Mouse (Mus musculus) hindbrain, embryonic 13.5 days (tissue): Measurements from ENCODE around the gene Gm49369. TPM values are rescaled to one million over a fixed set of nuclear protein-coding genes. Genes with fewer than 3 reads are reported as not detected.
"Not testable (repeated sequence)": the region's sequence is repeated elsewhere in the genome, so short reads cannot be mapped to it uniquely, and the experiment has no call there.

Source experiments
- ATAC-seq: fragments of 200-750 bp; cut with Nextera tagmentation; 2 replicates; pipeline ENCODE4 v1.8.0; 2017; ENCODE audit warnings: moderate TSS enrichment; ENCODE audit not compliant: low FRiP score
- H3K27ac ChIP-seq: fragments of 300-500 bp; sonication (generic); 2 replicates; pipeline ENCODE4 v1.5.1; 2015; ENCODE audit warnings: inconsistent platforms, mild to moderate bottlenecking, moderate library complexity
- H3K27me3 ChIP-seq: fragments of 300-500 bp; sonication (generic); 2 replicates; pipeline ENCODE4 v1.6.1; 2015; ENCODE audit warnings: mild to moderate bottlenecking, inconsistent platforms
- H3K36me3 ChIP-seq: fragments of 300-500 bp; sonication (generic); 2 replicates; pipeline ENCODE4 v1.6.1; 2015; ENCODE audit warnings: mild to moderate bottlenecking, inconsistent platforms
- H3K4me1 ChIP-seq: fragments of 300-500 bp; sonication (generic); replicated peaks from 2 replicates; pipeline ENCODE4 v1.6.1; 2015; ENCODE audit warnings: inconsistent platforms
- H3K4me2 ChIP-seq: fragments of 300-500 bp; sonication (generic); 2 replicates; pipeline ENCODE4 v1.6.1; 2015; ENCODE audit warnings: inconsistent platforms, mild to moderate bottlenecking, moderate library complexity
- H3K4me3 ChIP-seq: fragments of 300-500 bp; sonication (generic); 2 replicates; pipeline ENCODE4 v1.5.1; 2015; ENCODE audit warnings: mild to moderate bottlenecking, inconsistent platforms
- H3K9ac ChIP-seq: fragments of 300-500 bp; sonication (generic); 2 replicates; pipeline ENCODE4 v1.6.1; 2015; ENCODE audit warnings: mild to moderate bottlenecking, inconsistent platforms
- H3K9me3 ChIP-seq: fragments of 300-500 bp; sonication (generic); 2 replicates; pipeline ENCODE4 v1.6.1; 2016; ENCODE audit warnings: inconsistent platforms
- WGBS: fragments of 180-500 bp; shearing (Covaris S2); methylation state at CpG from one replicate; pipeline ENCODE4 v1.1.7; 2015; 5-methylcytosine and 5-hydroxymethylcytosine counted together
- polyA plus RNA-seq: library from polyadenylated mRNA; unstranded; fragments of >200 nt; fragmentation: Nextera tagmentation; extraction: Ambion mirVana; gene quantifications from 2 replicates; pipeline ENCODE4 v1.2.1, GENCODE M21; 2015

Gm49369 gene
- polyA plus RNA-seq, 1 experiment from 2014 or later, result 0.36 TPM

- no peak overlapping the region for H3K27ac ChIP-seq
- no peak overlapping the region for H3K9ac ChIP-seq
- no peak overlapping the region for H3K4me2 ChIP-seq
- H3K27me3 ChIP-seq, result no peaks in the 10 kb centered on the region
- no peaks in the 10 kb centered on the region for H3K36me3 ChIP-seq
- H3K4me1 ChIP-seq, result peaks cover under 1% of the 10 kb centered on the region; the same call in 1 of the 2 replicates
- WGBS, result 81% methylated on average over 8 of the region's 8 CpGs
- no peak overlapping the region for H3K4me3 ChIP-seq
- H3K9me3 ChIP-seq, result no peaks in the 10 kb centered on the region
- no peak for ATAC-seq
These were observed 47.3 kb downstream of the Gm49369 start for GRCm38 (mm10) chr7:142335151-142335550.

GRCm38 (mm10) chr7:142334246-142334645, 48.2 kb downstream of the Gm49369 start:
- Histone ChIP-seq H3K9ac (no peak overlapping the region), H3K36me3 (no peaks in the 10 kb centered on the region), H3K27me3 (no peaks in the 10 kb centered on the region), H3K4me2 (no peak overlapping the region), H3K4me1 (peaks cover 3% of the 10 kb centered on the region; the same call in 1 of the 2 replicates), H3K9me3 (no peaks in the 10 kb centered on the region), H3K4me3 (no peak overlapping the region), H3K27ac (no peak overlapping the region)
- WGBS, result 2% methylated on average over 3 of the region's 3 CpGs
- ATAC-seq, result peak; percentile 73

- not testable (repeated sequence) for ATAC-seq, H3K36me3 ChIP-seq, H3K4me1 ChIP-seq, H3K27ac ChIP-seq, H3K27me3 ChIP-seq, H3K9me3 ChIP-seq, H3K4me2 ChIP-seq, H3K4me3 ChIP-seq, H3K9ac ChIP-seq
- WGBS, result 82% methylated on average over 6 of the region's 9 CpGs
These were observed 49.7 kb downstream of the Gm49369 start for GRCm38 (mm10) chr7:142332741-142333140.

GRCm38 (mm10) chr7:142331281-142331680, 51.2 kb downstream of the Gm49369 start:
- Histone ChIP-seq H3K4me2 (no peak overlapping the region), H3K27me3 (no peaks in the 10 kb centered on the region), H3K27ac (no peak overlapping the region), H3K9me3 (no peaks in the 10 kb centered on the region), H3K9ac (no peak overlapping the region), H3K4me3 (no peak overlapping the region), H3K4me1 (peaks cover 3% of the 10 kb centered on the region; the same call in 1 of the 2 replicates), H3K36me3 (no peaks in the 10 kb centered on the region)
- no peak for ATAC-seq
- 93% methylated on average over 4 of the region's 4 CpGs for WGBS

GRCm38 (mm10) chr7:142330271-142330724, 52.2 kb downstream of the Gm49369 start:
- 65% methylated on average over 9 of the region's 9 CpGs for WGBS
- ATAC-seq, result no peak
- H3K9me3 ChIP-seq, result no peaks in the 10 kb centered on the region

GRCm38 (mm10) chr7:142328507-142328906, 54.0 kb downstream of the Gm49369 start:
- no peak for ATAC-seq

More at GRCm38 (mm10) chr7:142330271-142330724, 52.2 kb downstream of the Gm49369 start:
- peaks cover 3% of the 10 kb centered on the region; the same call in 1 of the 2 replicates for H3K4me1 ChIP-seq
- no peak overlapping the region for H3K4me3 ChIP-seq
- H3K27me3 ChIP-seq, result no peaks in the 10 kb centered on the region
- H3K4me2 ChIP-seq, result no peak overlapping the region
- H3K9ac ChIP-seq, result no peak overlapping the region
- no peak overlapping the region for H3K27ac ChIP-seq
- H3K36me3 ChIP-seq, result no peaks in the 10 kb centered on the region

GRCm38 (mm10) chr7:142326714-142327445, 55.6 kb downstream of the Gm49369 start:
- no peak overlapping the region for H3K4me2 ChIP-seq
- H3K9me3 ChIP-seq, result no peaks in the 10 kb centered on the region
- H3K27me3 ChIP-seq, result no peaks in the 10 kb centered on the region
- ATAC-seq, result no peak
- peaks cover 3% of the 10 kb centered on the region; the same call in 1 of the 2 replicates for H3K4me1 ChIP-seq
- H3K27ac ChIP-seq, result no peak overlapping the region
- H3K36me3 ChIP-seq, result no peaks in the 10 kb centered on the region
- WGBS, result 66% methylated on average over 9 of the region's 9 CpGs
- H3K9ac ChIP-seq, result no peak overlapping the region
- H3K4me3 ChIP-seq, result no peak overlapping the region

More at GRCm38 (mm10) chr7:142328507-142328906, 54.0 kb downstream of the Gm49369 start:
- H3K4me2 ChIP-seq, result no peak overlapping the region
- no peaks in the 10 kb centered on the region for H3K9me3 ChIP-seq
- no peak overlapping the region for H3K27ac ChIP-seq
- H3K36me3 ChIP-seq, result no peaks in the 10 kb centered on the region
- 69% methylated on average over 3 of the region's 3 CpGs for WGBS
- peaks cover 3% of the 10 kb centered on the region; the same call in 1 of the 2 replicates for H3K4me1 ChIP-seq
- H3K9ac ChIP-seq, result no peak overlapping the region
- no peaks in the 10 kb centered on the region for H3K27me3 ChIP-seq
- H3K4me3 ChIP-seq, result no peak overlapping the region

GRCm38 (mm10) chr7:142323396-142324117, 58.9 kb downstream of the Gm49369 start:
- Histone ChIP-seq H3K4me1 (peaks cover 26% of the 10 kb centered on the region), H3K27me3 (0 out of 2 replicates have a peak, but pooled peaks cover 3% of the 10 kb centered on the region), H3K9me3 (no peaks in the 10 kb centered on the region), H3K27ac (no peak overlapping the region), H3K9ac (no peak overlapping the region), H3K36me3 (no peaks in the 10 kb centered on the region), H3K4me2 (no peak overlapping the region), H3K4me3 (no peak overlapping the region)
- ATAC-seq, result no peak
- 88% methylated on average over 12 of the region's 12 CpGs for WGBS

- Histone ChIP-seq H3K27ac (no peak overlapping the region), H3K9ac (no peak overlapping the region)
- WGBS, result 96% methylated on average over 6 of the region's 6 CpGs
These were observed 59.8 kb downstream of the Gm49369 start for GRCm38 (mm10) chr7:142322641-142323040.

GRCm38 (mm10) chr7:142321637-142322306, 60.7 kb downstream of the Gm49369 start:
- not testable (repeated sequence) for H3K36me3 ChIP-seq, H3K9ac ChIP-seq, ATAC-seq, H3K9me3 ChIP-seq, H3K27me3 ChIP-seq, H3K4me3 ChIP-seq, H3K4me2 ChIP-seq
- Histone ChIP-seq H3K4me1 (peaks cover 26% of the 10 kb centered on the region), H3K27ac (peak overlapping the region; percentile 40; the same call in 1 of the 2 replicates)
- 50% methylated on average over 7 of the region's 10 CpGs for WGBS

More at GRCm38 (mm10) chr7:142322641-142323040, 59.8 kb downstream of the Gm49369 start:
- peaks cover 26% of the 10 kb centered on the region for H3K4me1 ChIP-seq
- no peak overlapping the region for H3K4me3 ChIP-seq
- ATAC-seq, result no peak
- H3K36me3 ChIP-seq, result no peaks in the 10 kb centered on the region
- 0 out of 2 replicates have a peak, but pooled peaks cover 3% of the 10 kb centered on the region for H3K27me3 ChIP-seq
- H3K4me2 ChIP-seq, result no peak overlapping the region
- no peaks in the 10 kb centered on the region for H3K9me3 ChIP-seq
